Mouse (Mus musculus): ENCODE results near the gene Slc25a22. TPM values are rescaled to one million over a fixed set of nuclear protein-coding genes. Genes with fewer than 3 reads are reported as not detected.

The Slc25a22 gene
- total and polyA plus RNA-seq, 2 experiments from 2014 or later = 121 to 148 TPM

DNA sequence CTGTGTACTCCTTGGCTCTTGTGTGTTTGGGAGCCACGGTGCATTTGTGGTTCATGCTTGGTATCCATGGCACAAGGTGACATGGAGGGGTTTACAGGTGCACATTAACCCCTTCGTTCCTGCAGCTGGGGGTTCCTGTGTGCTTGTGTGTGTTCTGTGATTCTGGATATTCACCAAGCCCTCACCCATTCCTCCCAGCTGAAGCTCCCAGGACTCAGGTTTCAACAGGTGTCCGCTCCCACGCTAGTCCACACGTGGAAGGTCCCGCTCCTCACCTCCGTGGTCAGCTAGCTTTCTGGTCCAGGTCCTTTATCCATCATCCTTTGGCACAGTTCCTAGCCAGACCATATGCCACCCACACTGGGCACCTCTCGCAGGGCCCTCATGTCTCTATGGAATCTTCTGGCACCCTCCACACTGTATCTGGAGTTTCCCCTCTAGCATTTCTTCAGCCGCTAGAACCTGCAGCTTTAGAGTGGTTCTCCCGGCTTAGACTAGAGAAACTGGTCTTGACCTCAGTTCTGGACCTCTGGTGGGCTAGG lies 29.0 kb upstream of the Slc25a22 start:
- Histone ChIP-seq H3K27ac (ENCODE audit: low read depth, low read length) (no peak overlapping the region), H3K4me2 (ENCODE audit: low read depth, low read length, poor library complexity, severe bottlenecking) (peak overlapping the region; percentile 77), H3K9me3 (ENCODE audit: low read length) (no peaks in the 10 kb centered on the region), H3K36me3 (ENCODE audit: insufficient read depth, low read length) (peaks cover 17% of the 10 kb centered on the region), H3K9ac (replicated peaks; ENCODE audit: low read length, poor library complexity, severe bottlenecking) (peak overlapping the region; percentile 64; the same call in 1 of the 2 replicates), H3K27me3 (ENCODE audit: insufficient read depth, low read length) (peaks cover 39% of the 10 kb centered on the region), H3K4me1 (ENCODE audit: insufficient read depth, low read length) (peaks cover 30% of the 10 kb centered on the region), H3K4me3 (ENCODE audit: low read depth, low read length) (peak overlapping the region; percentile 49)
- no peak for TF ChIP-seq CTCF (IDR thresholded peaks at IDR 0.05)
- DNase-seq (ENCODE audit: low spot score) (no peak), ATAC-seq (ENCODE audit: low FRiP score) (no peak)
- 67% methylated on average over 10 of the region's 10 CpGs for WGBS

DNA sequence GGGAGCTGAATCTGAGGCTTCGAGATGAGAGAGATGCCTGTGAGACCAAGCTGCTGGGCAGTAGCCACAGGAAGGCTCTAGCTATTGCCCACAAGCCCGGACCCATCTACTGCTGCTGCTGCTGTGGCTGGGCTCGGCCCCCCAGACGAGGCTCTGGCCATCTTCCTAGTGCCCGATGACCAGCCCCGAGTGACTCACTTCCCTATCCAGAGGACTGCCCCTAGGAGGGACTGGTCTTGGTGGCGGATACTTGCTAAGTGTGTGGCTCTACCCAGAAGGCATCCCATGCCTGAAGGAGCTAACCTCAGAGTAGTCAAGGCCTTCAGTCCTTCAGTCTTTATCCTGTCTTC lies 28.3 kb upstream of the Slc25a22 start:
- DNase-seq (ENCODE audit: low spot score) = no peak
- H3K4me3 ChIP-seq (ENCODE audit: low read depth, low read length) = no peak overlapping the region
- no peak for TF ChIP-seq CTCF (IDR thresholded peaks at IDR 0.05)
- H3K9me3 ChIP-seq (ENCODE audit: low read length) = no peaks in the 10 kb centered on the region
- peaks cover 45% of the 10 kb centered on the region for H3K27me3 ChIP-seq (ENCODE audit: insufficient read depth, low read length)
- H3K4me2 ChIP-seq (ENCODE audit: low read depth, low read length, poor library complexity, severe bottlenecking) = no peak overlapping the region
- no peak overlapping the region for H3K9ac ChIP-seq (replicated peaks; ENCODE audit: low read length, poor library complexity, severe bottlenecking)
- peaks cover 32% of the 10 kb centered on the region for H3K4me1 ChIP-seq (ENCODE audit: insufficient read depth, low read length)
- WGBS = 78% methylated on average over 7 of the region's 7 CpGs
- peaks cover 11% of the 10 kb centered on the region for H3K36me3 ChIP-seq (ENCODE audit: insufficient read depth, low read length)
- no peak overlapping the region for H3K27ac ChIP-seq (ENCODE audit: low read depth, low read length)
- no peak for ATAC-seq (ENCODE audit: low FRiP score)

DNA sequence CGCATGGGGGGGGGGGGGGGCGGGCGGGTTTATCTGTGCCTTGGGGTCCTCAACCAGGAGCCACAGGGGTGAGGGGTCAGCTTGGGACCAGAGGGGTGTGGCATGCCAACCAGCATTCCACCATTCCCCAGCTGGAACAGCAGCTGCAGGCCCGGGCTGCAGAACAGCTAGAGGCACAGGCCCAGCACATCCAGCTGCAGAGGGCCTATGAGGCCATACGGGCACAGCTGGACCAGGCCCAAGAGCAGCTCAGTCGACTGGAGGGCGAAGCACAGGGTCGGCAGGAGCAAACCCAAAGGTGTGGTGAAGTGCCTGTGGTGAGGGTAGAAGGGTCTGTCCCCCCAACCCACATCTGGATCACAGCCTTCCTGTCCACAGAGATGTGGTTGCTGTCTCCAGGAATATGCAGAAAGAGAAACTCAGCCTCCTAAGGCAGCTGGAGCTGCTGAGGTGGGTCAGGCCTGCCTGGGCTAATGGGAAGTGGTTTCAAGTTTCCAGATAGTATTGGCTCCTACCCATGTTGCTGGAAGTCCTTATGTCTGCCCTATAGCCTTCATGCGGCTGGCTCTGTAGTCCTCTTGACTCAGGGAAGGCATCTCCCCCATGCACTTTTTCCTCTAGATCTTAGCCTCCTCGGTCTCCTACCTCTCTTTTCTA lies 27.8 kb upstream of the Slc25a22 start:
- Histone ChIP-seq H3K9ac (replicated peaks; ENCODE audit: low read length, poor library complexity, severe bottlenecking) (no peak overlapping the region), H3K27me3 (ENCODE audit: insufficient read depth, low read length) (peaks cover 50% of the 10 kb centered on the region), H3K36me3 (ENCODE audit: insufficient read depth, low read length) (peaks cover 9% of the 10 kb centered on the region), H3K4me2 (ENCODE audit: low read depth, low read length, poor library complexity, severe bottlenecking) (peak overlapping the region; percentile 28; the same call in 1 of the 2 replicates), H3K9me3 (ENCODE audit: low read length) (no peaks in the 10 kb centered on the region), H3K27ac (ENCODE audit: low read depth, low read length) (no peak overlapping the region), H3K4me1 (ENCODE audit: insufficient read depth, low read length) (peaks cover 32% of the 10 kb centered on the region), H3K4me3 (ENCODE audit: low read depth, low read length) (peak overlapping the region; percentile 20; the same call in 1 of the 2 replicates)
- ATAC-seq (ENCODE audit: low FRiP score) (no peak), DNase-seq (ENCODE audit: low spot score) (no peak)
- TF ChIP-seq CTCF (IDR thresholded peaks at IDR 0.05) = no peak
- WGBS = 42% methylated on average over 9 of the region's 10 CpGs

DNA sequence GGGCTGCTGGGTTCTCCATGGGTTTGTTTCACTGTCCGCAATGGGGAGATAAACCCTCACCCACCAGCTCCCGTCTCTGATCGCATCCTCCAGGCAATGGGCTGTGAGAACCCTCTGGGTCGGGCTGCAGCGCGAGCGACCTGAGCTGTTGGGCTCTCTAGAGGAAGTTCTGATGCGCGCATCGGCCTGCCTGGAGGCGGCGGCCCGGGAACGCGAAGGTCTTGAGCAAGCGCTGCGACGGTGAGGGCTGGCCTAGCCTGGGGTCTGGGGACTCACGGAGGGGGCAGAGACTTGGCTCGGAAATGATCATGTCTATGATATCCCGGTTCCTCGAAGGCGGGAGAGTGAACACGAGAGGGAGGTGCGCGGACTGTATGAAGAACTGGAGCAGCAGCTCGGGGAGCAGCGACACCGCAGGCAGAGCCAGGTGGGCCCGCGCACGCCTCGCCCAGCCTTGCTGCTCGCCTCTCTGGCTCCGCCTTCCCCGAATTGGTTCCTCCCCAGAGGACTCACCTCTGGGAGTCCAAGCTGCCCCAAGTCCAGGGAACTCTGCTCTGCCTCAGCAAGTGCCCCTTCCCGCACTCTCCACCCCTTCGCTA lies 27.0 kb upstream of the Slc25a22 start:
- H3K4me1 ChIP-seq (ENCODE audit: insufficient read depth, low read length) = peaks cover 32% of the 10 kb centered on the region
- DNase-seq (ENCODE audit: low spot score) (no peak), ATAC-seq (ENCODE audit: low FRiP score) (no peak)
- peaks cover 51% of the 10 kb centered on the region for H3K27me3 ChIP-seq (ENCODE audit: insufficient read depth, low read length)
- H3K27ac ChIP-seq (ENCODE audit: low read depth, low read length) = no peak overlapping the region
- TF ChIP-seq CTCF (IDR thresholded peaks at IDR 0.05) = no peak
- peak overlapping the region; percentile 28; the same call in 1 of the 2 replicates for H3K4me2 ChIP-seq (ENCODE audit: low read depth, low read length, poor library complexity, severe bottlenecking)
- peak overlapping the region; percentile 20; the same call in 1 of the 2 replicates for H3K4me3 ChIP-seq (ENCODE audit: low read depth, low read length)
- H3K9me3 ChIP-seq (ENCODE audit: low read length) = no peaks in the 10 kb centered on the region
- peaks cover 8% of the 10 kb centered on the region; the same call in 1 of the 2 replicates for H3K36me3 ChIP-seq (ENCODE audit: insufficient read depth, low read length)
- 6% methylated on average over 38 of the region's 38 CpGs for WGBS
- 0 out of 2 replicates have a peak overlapping the region, but pooled peaks have one; percentile 24 for H3K9ac ChIP-seq (replicated peaks; ENCODE audit: low read length, poor library complexity, severe bottlenecking)

DNA sequence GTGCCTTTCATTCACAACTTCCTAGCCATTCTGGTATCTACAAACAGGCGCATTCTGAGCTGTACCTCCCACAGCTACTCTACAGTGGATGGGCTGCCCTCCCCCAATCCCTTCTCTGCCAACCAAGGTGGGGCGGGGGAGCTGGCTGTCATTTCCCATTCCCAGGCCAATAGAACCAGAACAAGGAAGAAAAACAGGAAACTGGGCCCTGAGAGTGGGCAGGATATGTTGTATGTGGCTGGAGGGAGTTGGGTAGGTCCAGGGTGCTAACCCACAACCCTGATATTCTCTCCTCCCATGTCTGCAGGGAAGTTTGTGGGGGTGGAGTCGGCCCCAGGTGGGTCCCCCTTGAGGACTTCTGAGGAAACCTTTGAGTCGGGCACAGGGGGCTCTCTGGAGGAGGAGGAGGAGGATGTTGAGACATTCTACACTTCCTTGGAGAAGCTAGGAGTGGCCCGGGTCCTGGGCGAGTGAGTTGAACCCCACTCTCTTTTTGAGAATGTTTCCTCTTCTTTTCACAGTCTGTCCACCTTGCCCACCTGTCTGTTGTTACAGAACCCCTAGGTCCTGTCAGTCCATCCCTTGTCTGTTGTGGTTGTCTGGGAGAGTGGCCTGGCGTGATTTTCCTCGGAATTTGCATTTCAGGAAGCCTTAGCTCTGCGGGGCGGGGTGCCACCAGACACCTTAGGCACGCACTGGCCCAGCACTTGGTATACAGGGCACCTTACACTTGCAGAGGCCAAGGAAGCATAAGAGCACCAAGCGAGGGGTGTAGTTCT lies 26.3 kb upstream of the Slc25a22 start:
- Histone ChIP-seq H3K9ac (replicated peaks; ENCODE audit: low read length, poor library complexity, severe bottlenecking) (no peak overlapping the region), H3K9me3 (ENCODE audit: low read length) (no peaks in the 10 kb centered on the region), H3K4me3 (ENCODE audit: low read depth, low read length) (no peak overlapping the region), H3K36me3 (ENCODE audit: insufficient read depth, low read length) (peaks cover 15% of the 10 kb centered on the region), H3K27me3 (ENCODE audit: insufficient read depth, low read length) (peaks cover 51% of the 10 kb centered on the region), H3K27ac (ENCODE audit: low read depth, low read length) (no peak overlapping the region), H3K4me2 (ENCODE audit: low read depth, low read length, poor library complexity, severe bottlenecking) (peak overlapping the region; percentile 28; the same call in 1 of the 2 replicates), H3K4me1 (ENCODE audit: insufficient read depth, low read length) (peaks cover 25% of the 10 kb centered on the region)
- TF ChIP-seq CTCF (IDR thresholded peaks at IDR 0.05) = no peak
- no peak for ATAC-seq (ENCODE audit: low FRiP score)
- DNase-seq (ENCODE audit: low spot score) = no peak
- 28% methylated on average over 12 of the region's 12 CpGs for WGBS

All from midbrain, postnatal 0 days (tissue).